Mouse (Mus musculus): ENCODE measurements around the gene Mrpl54. TPM values are rescaled to one million over a fixed set of nuclear protein-coding genes. Genes with fewer than 3 reads are reported as not detected.

Mrpl54 gene
- total and polyA plus RNA-seq, 3 experiments, result 137 to 421 (median 157) TPM

GRCm38 (mm10) chr10:81289278-81289677 lies 22.5 kb upstream of the Mrpl54 start (continued):
- no peak for TF ChIP-seq POLR2AphosphoS5 (IDR thresholded peaks at IDR 0.05; ENCODE audit: borderline replicate concordance, low read depth, low read length)

GRCm38 (mm10) chr10:81288601-81289000 lies 21.9 kb upstream of the Mrpl54 start:
- Histone ChIP-seq H3K4me1 (ENCODE audit: control insufficient read depth in 1 of 2, insufficient read depth in 2 of 2, low read length in 2 of 2) (peaks cover 9 to 21% of the 10 kb centered on the region in 2 experiments), H3K9ac (ENCODE audit: control insufficient read depth, low read depth, low read length, poor library complexity, severe bottlenecking) (no peak overlapping the region), H3K27ac (ENCODE audit: control insufficient read depth, low read depth, low read length) (no peak overlapping the region), H3K9me3 (replicated peaks; ENCODE audit: insufficient read depth, low read length) (no peaks in the 10 kb centered on the region), H3K79me2 (ENCODE audit: control insufficient read depth, insufficient read depth, low read length, poor library complexity) (peaks cover 5% of the 10 kb centered on the region), H3K27me3 (ENCODE audit: control insufficient read depth in 1 of 2, insufficient read depth in 2 of 2, low read length in 2 of 2) (no peaks in the 10 kb centered on the region), H3K4me3 (ENCODE audit: control insufficient read depth in 1 of 2, insufficient read depth in 1 of 2, low read depth in 2 of 2, low read length in 2 of 2) (no peak overlapping the region), H3K36me3 (ENCODE audit: control insufficient read depth in 1 of 2, insufficient read depth in 2 of 2, low read length in 2 of 2) (peaks cover 0 to 16% of the 10 kb centered on the region in 2 experiments; a peak in 2 of 4 replicates)
- no peak for TF ChIP-seq CHD1 (IDR thresholded peaks at IDR 0.05; ENCODE audit: low read depth, low read length)
- TF ChIP-seq CTCF (IDR thresholded peaks at IDR 0.05 in 2 of 3, conservative IDR thresholded peaks at IDR 0.05 in 1 of 3; ENCODE audit: control insufficient read depth in 1 of 3, insufficient read depth in 1 of 3, low read depth in 2 of 3, low read length in 3 of 3, poor library complexity in 1 of 3, severe bottlenecking in 1 of 3), result peak; percentile 63 to 83 (median 65)
- peak; percentile 14; the same call in 1 of the 2 replicates for TF ChIP-seq SMC3 (IDR thresholded peaks at IDR 0.05; ENCODE audit: low read depth, low read length)
- TF ChIP-seq CHD2 (IDR thresholded peaks at IDR 0.05; ENCODE audit: low read length), result no peak
- TF ChIP-seq UBTF (IDR thresholded peaks at IDR 0.05; ENCODE audit: borderline replicate concordance, insufficient read depth, low read depth, low read length), result no peak
- TF ChIP-seq E2F4 (IDR thresholded peaks at IDR 0.05; ENCODE audit: borderline replicate concordance, low read depth, low read length), result no peak
- no peak for TF ChIP-seq MXI1 (IDR thresholded peaks at IDR 0.05; ENCODE audit: low read depth, low read length)
- TF ChIP-seq ZNF384 (IDR thresholded peaks at IDR 0.05; ENCODE audit: low read depth, low read length), result no peak
- peak; percentile 22; the same call in 1 of the 2 replicates for TF ChIP-seq MAX (IDR thresholded peaks at IDR 0.05; ENCODE audit: low read length)
- TF ChIP-seq POLR2AphosphoS5 (IDR thresholded peaks at IDR 0.05; ENCODE audit: borderline replicate concordance, low read depth, low read length), result no peak
- TF ChIP-seq ZKSCAN1 (IDR thresholded peaks at IDR 0.05; ENCODE audit: low read depth, low read length), result no peak
- no peak for TF ChIP-seq TCF12 (IDR thresholded peaks at IDR 0.05; ENCODE audit: low read depth, low read length)
- peak; percentile 11 for TF ChIP-seq RAD21 (IDR thresholded peaks at IDR 0.05; ENCODE audit: low read depth, low read length)
- peak; percentile 65 for DNase-seq (ENCODE audit: low read depth, low spot score)

- Histone ChIP-seq H3K27ac (ENCODE audit: control insufficient read depth, low read depth, low read length) (no peak overlapping the region), H3K36me3 (ENCODE audit: control insufficient read depth in 1 of 2, insufficient read depth in 2 of 2, low read length in 2 of 2) (peaks cover 0 to 16% of the 10 kb centered on the region in 2 experiments; a peak in 2 of 4 replicates), H3K27me3 (ENCODE audit: control insufficient read depth in 1 of 2, insufficient read depth in 2 of 2, low read length in 2 of 2) (no peaks in the 10 kb centered on the region)
- TF ChIP-seq USF1 (IDR thresholded peaks at IDR 0.05; ENCODE audit: low read depth, low read length), result no peak
- peak; percentile 54 for TF ChIP-seq RAD21 (IDR thresholded peaks at IDR 0.05; ENCODE audit: low read depth, low read length)
- TF ChIP-seq E2F4 (IDR thresholded peaks at IDR 0.05; ENCODE audit: borderline replicate concordance, low read depth, low read length), result no peak
- TF ChIP-seq TAL1 (IDR thresholded peaks at IDR 0.05; ENCODE audit: low read length), result peak; percentile 25; the same call in 1 of the 2 replicates
- no peak for TF ChIP-seq GATA1 (IDR thresholded peaks at IDR 0.05; ENCODE audit: low read depth, low read length)
- TF ChIP-seq MXI1 (IDR thresholded peaks at IDR 0.05; ENCODE audit: low read depth, low read length), result no peak
- TF ChIP-seq CTCF (IDR thresholded peaks at IDR 0.05 in 2 of 3, conservative IDR thresholded peaks at IDR 0.05 in 1 of 3; ENCODE audit: control insufficient read depth in 1 of 3, insufficient read depth in 1 of 3, low read depth in 2 of 3, low read length in 3 of 3, poor library complexity in 1 of 3, severe bottlenecking in 1 of 3), result peak; percentile 86 to 100 (median 87)
- no peak for TF ChIP-seq ETS1 (IDR thresholded peaks at IDR 0.05; ENCODE audit: low read depth, low read length)
- no peak; the same call in 1 of the 2 replicates for TF ChIP-seq SIN3A (IDR thresholded peaks at IDR 0.05; ENCODE audit: low read length)
- TF ChIP-seq KAT2A (conservative IDR thresholded peaks at IDR 0.05; ENCODE audit: low read depth, low read length), result no peak
- TF ChIP-seq SMC3 (IDR thresholded peaks at IDR 0.05; ENCODE audit: low read depth, low read length), result peak; percentile 57
- TF ChIP-seq MYC (IDR thresholded peaks at IDR 0.05; ENCODE audit: low read depth, low read length), result no peak
- no peak for TF ChIP-seq NELFE (IDR thresholded peaks at IDR 0.05; ENCODE audit: low read depth, low read length)
- no peak for TF ChIP-seq MAFK (IDR thresholded peaks at IDR 0.05; ENCODE audit: borderline replicate concordance, low read depth, low read length)
- TF ChIP-seq NRF1 (IDR thresholded peaks at IDR 0.05; ENCODE audit: insufficient read depth, low read depth, low read length, poor library complexity, severe bottlenecking), result peak; percentile 47; the same call in 1 of the 2 replicates
- TF ChIP-seq BHLHE40 (IDR thresholded peaks at IDR 0.05; ENCODE audit: borderline replicate concordance, low read depth, low read length), result no peak; the same call in 1 of the 2 replicates
- no peak for TF ChIP-seq ZKSCAN1 (IDR thresholded peaks at IDR 0.05; ENCODE audit: low read depth, low read length)
- peak; percentile 14; the same call in 1 of the 2 replicates for TF ChIP-seq ZC3H11A (IDR thresholded peaks at IDR 0.05; ENCODE audit: low read depth, low read length)
- no peak for TF ChIP-seq POLR2AphosphoS5 (IDR thresholded peaks at IDR 0.05; ENCODE audit: borderline replicate concordance, low read depth, low read length)
- TF ChIP-seq RCOR1 (IDR thresholded peaks at IDR 0.05; ENCODE audit: low read depth, low read length), result peak; percentile 38; the same call in 1 of the 2 replicates
Measured at GRCm38 (mm10) chr10:81287513-81288157, 20.9 kb upstream of the Mrpl54 start.

More at GRCm38 (mm10) chr10:81287513-81288157, 20.9 kb upstream of the Mrpl54 start:
- DNase-seq (ENCODE audit: low read depth, low spot score), result peak; percentile 83
- H3K4me3 ChIP-seq (ENCODE audit: control insufficient read depth in 1 of 2, insufficient read depth in 1 of 2, low read depth in 2 of 2, low read length in 2 of 2), result no peak overlapping the region
- peaks cover 9 to 21% of the 10 kb centered on the region in 2 experiments for H3K4me1 ChIP-seq (ENCODE audit: control insufficient read depth in 1 of 2, insufficient read depth in 2 of 2, low read length in 2 of 2)
- H3K79me2 ChIP-seq (ENCODE audit: control insufficient read depth, insufficient read depth, low read length, poor library complexity), result no peaks in the 10 kb centered on the region
- H3K9me3 ChIP-seq (replicated peaks; ENCODE audit: insufficient read depth, low read length), result no peaks in the 10 kb centered on the region
- H3K9ac ChIP-seq (ENCODE audit: control insufficient read depth, low read depth, low read length, poor library complexity, severe bottlenecking), result no peak overlapping the region

All from MEL (cell line).